Mouse (Mus musculus) liver, embryonic 14.5 days (tissue): ENCODE data around the gene Cul7. TPM values are rescaled to one million over a fixed set of nuclear protein-coding genes. Genes with fewer than 3 reads are reported as not detected.

Source experiments
- ATAC-seq: fragments of 200-750 bp; cut with Nextera tagmentation; 2 replicates; pipeline ENCODE4 v1.8.0; 2017; ENCODE audit warnings: moderate number of reproducible peaks, mild to moderate bottlenecking, moderate library complexity; ENCODE audit not compliant: insufficient read depth
- DNase-seq, 3 experiments: peaks; one replicate each; pipeline ENCODE4 v3.0.0-alpha.2; 2012 to 2013; ENCODE audit warnings: low read depth in 3 of 3, low spot score in 3 of 3
- H3K27ac ChIP-seq: fragments of 300-500 bp; sonication (generic); 2 replicates; pipeline ENCODE4 v1.5.1; 2014; ENCODE audit warnings: moderate library complexity, mild to moderate bottlenecking, control low read depth, inconsistent platforms
- H3K27me3 ChIP-seq: fragments of 300-500 bp; sonication (generic); 2 replicates; pipeline ENCODE4 v1.6.1; 2014; ENCODE audit warnings: mild to moderate bottlenecking, low read length, moderate library complexity; ENCODE audit not compliant: control insufficient read depth, insufficient read depth
- H3K36me3 ChIP-seq: fragments of 300-500 bp; sonication (generic); replicated peaks from 2 replicates; pipeline ENCODE4 v1.6.1; 2014; ENCODE audit warnings: low read depth; ENCODE audit not compliant: control insufficient read depth, insufficient read depth
- H3K4me1 ChIP-seq, 2 experiments: fragments of 200-500 bp in 1 of 2; fragments of 300-500 bp in 1 of 2; sonication (generic) in 1 of 2; replicated peaks; 2 replicates each; pipeline ENCODE4 v1.6.1; 2012 to 2014; ENCODE audit warnings: antibody characterized with exemption in 1 of 2, inconsistent platforms in 1 of 2, low read length in 1 of 2; ENCODE audit not compliant: control insufficient read depth in 2 of 2, insufficient read depth in 2 of 2
- H3K4me2 ChIP-seq: fragments of 300-500 bp; sonication (generic); 2 replicates; pipeline ENCODE4 v1.6.1; 2014; ENCODE audit warnings: low read depth, mild to moderate bottlenecking, control low read depth, moderate library complexity
- H3K4me3 ChIP-seq, 2 experiments: fragments of 200-500 bp in 1 of 2; fragments of 300-500 bp in 1 of 2; sonication (generic) in 1 of 2; 2 replicates each; pipeline ENCODE4 v1.5.1; 2012 to 2014; ENCODE audit warnings: low read depth in 2 of 2, low read length in 2 of 2, mild to moderate bottlenecking in 2 of 2, control low read depth in 1 of 2, inconsistent platforms in 1 of 2, moderate library complexity in 1 of 2; ENCODE audit not compliant: insufficient read depth in 1 of 2
- H3K9ac ChIP-seq: fragments of 300-500 bp; sonication (generic); replicated peaks from 2 replicates; pipeline ENCODE4 v1.6.1; 2014; ENCODE audit warnings: mild to moderate bottlenecking, control low read depth, moderate library complexity
- H3K9me3 ChIP-seq: fragments of 300-500 bp; sonication (generic); 2 replicates; pipeline ENCODE4 v1.6.1; 2016; ENCODE audit warnings: low read length, mixed read lengths; ENCODE audit not compliant: control insufficient read depth
- CTCF ChIP-seq: IDR thresholded peaks from 2 replicates; pipeline ENCODE4 v1.5.1; 2016; ENCODE audit warnings: antibody characterized with exemption, low read depth, control low read depth
- EP300 ChIP-seq: IDR thresholded peaks from 2 replicates; pipeline ENCODE4 v1.6.1; 2016; ENCODE audit warnings: antibody characterized with exemption, low read depth
- WGBS: fragments of 180-500 bp; shearing (Covaris S2); extraction: QIAGEN DNeasy Blood & Tissue Kit; methylation state at CpG from one replicate; pipeline ENCODE4 v1.1.7; 2014; ENCODE audit not compliant: insufficient replicate concordance; 5-methylcytosine and 5-hydroxymethylcytosine counted together
- polyA plus RNA-seq, 2 experiments: library from polyadenylated mRNA; depleted of rRNA in 1 of 2; stranded (reverse) in 1 of 2; unstranded in 1 of 2; fragments of >200 nt; fragmentation: Nextera tagmentation in 1 of 2; extraction: Ambion mirVana in 1 of 2; gene quantifications; 2 replicates each; pipeline versions ENCODE4 v1.2.1 to v1.2.3; 2012 to 2014

The Cul7 gene
- polyA plus RNA-seq, 2 experiments = 8.3 to 14.9 TPM

DNA sequence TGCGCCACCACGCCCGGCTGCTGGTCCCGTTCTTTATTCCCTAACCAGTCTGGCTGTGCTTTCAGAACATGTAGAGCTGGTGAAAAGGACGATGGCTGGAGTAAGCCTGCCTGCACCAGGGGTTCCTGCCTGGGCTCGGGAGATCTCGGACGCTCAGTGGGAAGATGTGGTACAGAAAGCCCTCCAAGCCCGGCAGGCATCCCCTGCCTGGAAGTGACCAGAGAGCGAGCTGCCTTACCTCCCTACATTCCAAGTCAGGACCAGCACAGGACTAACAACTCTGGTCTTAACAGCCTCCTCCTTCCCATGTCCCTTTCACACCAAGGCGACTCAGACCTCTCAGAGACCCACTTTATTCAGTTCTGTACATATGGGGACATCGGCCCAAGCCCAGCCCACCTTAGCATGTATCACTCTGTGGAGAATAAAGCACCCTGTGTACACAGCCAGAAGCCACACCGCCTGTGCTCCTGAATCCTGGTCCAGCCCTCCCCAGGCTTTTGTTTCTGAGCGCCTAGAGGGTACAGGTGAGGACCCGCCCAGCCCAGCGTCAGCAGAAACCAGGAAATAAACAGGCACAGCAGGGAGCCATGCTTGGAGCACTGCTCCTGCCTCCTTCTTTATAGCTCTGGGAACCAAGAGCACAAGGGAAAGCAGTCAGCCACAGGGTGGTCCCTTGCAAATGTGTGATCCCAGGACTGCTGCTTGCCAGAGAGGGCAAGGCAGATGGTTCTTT lies 32.7 kb downstream of the Cul7 start:
- Histone ChIP-seq H3K9me3 (no peaks in the 10 kb centered on the region), H3K4me3 (no peak overlapping the region), H3K4me1 (peaks cover 14 to 19% of the 10 kb centered on the region in 2 experiments), H3K27me3 (no peaks in the 10 kb centered on the region), H3K4me2 (no peak overlapping the region), H3K36me3 (peaks cover 11% of the 10 kb centered on the region), H3K27ac (no peak overlapping the region), H3K9ac (no peak overlapping the region)
- no peak for TF ChIP-seq EP300
- TF ChIP-seq CTCF = no peak
- no peak for ATAC-seq
- no peak for DNase-seq
- WGBS = 84% methylated on average over 16 of the region's 16 CpGs

- ATAC-seq = no peak
- TF ChIP-seq CTCF (no peak), EP300 (no peak)
- H3K4me3 ChIP-seq = no peak overlapping the region
- no peak overlapping the region for H3K27ac ChIP-seq
- peaks cover 5 to 9% of the 10 kb centered on the region in 2 experiments for H3K4me1 ChIP-seq
- H3K9ac ChIP-seq = no peak overlapping the region
- H3K36me3 ChIP-seq = peaks cover 11% of the 10 kb centered on the region
- 78% methylated on average over 6 of the region's 6 CpGs for WGBS
- H3K4me2 ChIP-seq = no peak overlapping the region
- no peak for DNase-seq
- no peaks in the 10 kb centered on the region for H3K9me3 ChIP-seq
- no peaks in the 10 kb centered on the region for H3K27me3 ChIP-seq
Measured at GRCm38 (mm10) chr17:46685913-46686312, 35.8 kb downstream of the Cul7 start.

DNA sequence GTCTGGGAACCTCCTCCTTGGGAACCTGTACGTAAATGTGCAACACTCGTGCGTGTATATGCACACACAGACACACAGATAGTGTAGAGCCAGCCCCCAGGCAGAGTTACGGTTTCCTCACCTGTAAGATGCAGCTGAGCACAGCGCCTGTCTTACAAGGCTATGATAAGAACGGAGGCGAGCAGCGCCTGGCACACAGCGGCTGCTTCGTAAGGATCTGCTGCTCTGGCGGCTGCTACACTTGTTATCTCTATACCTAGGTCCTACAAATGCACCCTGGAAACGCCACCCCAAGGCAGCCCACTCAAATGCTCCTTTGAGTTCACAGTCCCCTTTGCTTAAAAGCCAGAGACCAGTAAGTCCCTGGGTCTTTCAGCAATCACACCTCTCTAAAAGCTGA lies 40.5 kb downstream of the Cul7 start:
- Histone ChIP-seq H3K27me3 (no peaks in the 10 kb centered on the region), H3K4me3 (no peak overlapping the region), H3K9me3 (no peaks in the 10 kb centered on the region), H3K9ac (no peak overlapping the region; the same call in 1 of the 2 replicates), H3K4me1 (peaks cover 0 to 6% of the 10 kb centered on the region in 2 experiments; a peak in 2 of 4 replicates), H3K4me2 (peak overlapping the region; percentile 11), H3K36me3 (no peaks in the 10 kb centered on the region; the same call in 1 of the 2 replicates), H3K27ac (no peak overlapping the region)
- 27% methylated on average over 12 of the region's 12 CpGs for WGBS
- ATAC-seq = peak; percentile 78
- TF ChIP-seq EP300 = no peak
- no peak for TF ChIP-seq CTCF
- DNase-seq = no peak

DNA sequence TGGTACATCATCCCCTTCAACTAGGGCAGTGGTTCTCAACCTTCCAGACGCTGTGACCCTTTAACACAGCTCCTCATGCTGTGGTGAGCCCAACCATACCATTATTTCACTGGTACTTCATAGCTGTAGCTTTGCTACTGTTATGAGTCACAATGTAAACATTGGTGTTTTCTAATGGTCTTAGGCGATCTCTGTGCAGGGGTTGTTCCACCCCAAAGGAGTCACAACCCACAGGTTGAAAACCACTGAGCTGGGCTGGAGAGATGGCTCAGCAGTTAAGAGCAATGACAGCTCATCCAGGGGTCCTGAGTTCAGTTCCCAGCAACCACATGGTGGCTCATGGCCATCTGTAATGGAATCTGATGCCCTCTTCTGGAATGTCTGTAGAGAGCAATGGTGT lies 41.3 kb downstream of the Cul7 start:
- H3K9me3 ChIP-seq = no peaks in the 10 kb centered on the region
- H3K36me3 ChIP-seq = no peaks in the 10 kb centered on the region
- peaks cover 0 to 6% of the 10 kb centered on the region in 2 experiments; a peak in 2 of 4 replicates for H3K4me1 ChIP-seq
- H3K27me3 ChIP-seq = no peaks in the 10 kb centered on the region
- H3K9ac ChIP-seq = no peak overlapping the region
- no peak overlapping the region for H3K27ac ChIP-seq
- TF ChIP-seq EP300 = no peak
- TF ChIP-seq CTCF = no peak
- ATAC-seq (no peak), DNase-seq (no peak)
- 81% methylated on average over 2 of the region's 2 CpGs for WGBS
- H3K4me3 ChIP-seq = no peak overlapping the region
- no peak overlapping the region for H3K4me2 ChIP-seq

DNA sequence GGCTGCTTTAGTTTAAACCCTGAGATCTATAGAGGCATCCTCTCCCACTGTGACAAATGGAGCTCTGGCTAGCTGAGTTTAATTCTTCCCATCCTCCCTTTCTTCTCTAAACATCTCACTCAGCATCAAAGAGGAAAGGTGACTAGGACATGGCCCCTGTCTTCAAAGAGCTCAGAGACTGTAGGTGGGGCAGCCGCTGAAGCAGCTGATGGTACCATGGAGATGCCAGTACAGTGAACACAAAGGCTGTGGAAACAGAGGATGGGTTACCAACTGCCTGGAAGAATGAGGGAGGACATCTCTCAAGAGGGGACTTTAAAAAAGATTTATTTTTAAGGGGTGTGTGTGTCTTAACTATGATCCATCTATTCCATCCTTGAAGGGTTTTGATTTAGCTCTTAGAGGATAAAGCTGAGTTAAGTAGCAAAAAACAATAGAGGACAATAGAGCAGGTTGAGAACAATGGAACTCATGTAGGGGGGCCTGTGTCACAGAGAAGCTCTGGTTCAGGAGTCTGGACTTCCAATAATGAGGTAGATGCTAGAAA lies 44.5 kb downstream of the Cul7 start:
- Histone ChIP-seq H3K9ac (no peak overlapping the region), H3K4me3 (no peak overlapping the region), H3K9me3 (no peaks in the 10 kb centered on the region), H3K4me2 (no peak overlapping the region), H3K4me1 (peaks cover 0 to 6% of the 10 kb centered on the region in 2 experiments; a peak in 2 of 4 replicates), H3K36me3 (no peaks in the 10 kb centered on the region), H3K27ac (no peak overlapping the region), H3K27me3 (no peaks in the 10 kb centered on the region)
- DNase-seq (no peak), ATAC-seq (no peak)
- 84% methylated on average over 1 of the region's 1 CpGs for WGBS
- no peak for TF ChIP-seq EP300
- no peak for TF ChIP-seq CTCF
